Mouse (Mus musculus) CH12.LX (cell line): ENCODE data around the gene Sh2d5. TPM values are rescaled to one million over a fixed set of nuclear protein-coding genes. Genes with fewer than 3 reads are reported as not detected.

Source experiments
- DNase-seq: peaks from one replicate; pipeline ENCODE4 v3.0.0-alpha.2; 2013; ENCODE audit errors: extremely low read depth
- H3K27ac ChIP-seq: 2 replicates; pipeline ENCODE4 v1.5.1; 2012; ENCODE audit warnings: low read depth, mild to moderate bottlenecking, control low read depth, moderate library complexity; ENCODE audit not compliant: insufficient read depth
- H3K27me3 ChIP-seq: replicated peaks from 2 replicates; pipeline ENCODE3; 2012; ENCODE audit warnings: inconsistent platforms
- H3K36me3 ChIP-seq, 2 experiments: replicated peaks in 1 of 2; 2 replicates each; pipeline versions ENCODE3 to v1.6.1; 2012; ENCODE audit warnings: inconsistent platforms in 1 of 2, low read length in 1 of 2, mild to moderate bottlenecking in 1 of 2, mixed read lengths in 1 of 2, moderate library complexity in 1 of 2; ENCODE audit not compliant: control insufficient read depth in 1 of 2, insufficient read depth in 1 of 2
- H3K4me1 ChIP-seq, 2 experiments: 2 replicates each; pipeline ENCODE4 v1.6.1; 2012; ENCODE audit warnings: inconsistent platforms in 1 of 2, moderate library complexity in 1 of 2; ENCODE audit not compliant: insufficient read depth in 2 of 2, control insufficient read depth in 1 of 2
- H3K4me2 ChIP-seq: 2 replicates; pipeline ENCODE4 v1.6.1; 2012; ENCODE audit warnings: low read depth, mild to moderate bottlenecking, control low read depth; ENCODE audit not compliant: poor library complexity, insufficient read depth, severe bottlenecking
- H3K4me3 ChIP-seq, 3 experiments: fragments of 150-350 bp in 1 of 3; sonication (generic) in 1 of 3; replicated peaks in 1 of 3; 2 replicates each; pipeline versions ENCODE3 to v1.5.1; 2011 to 2012; ENCODE audit warnings: low read depth in 2 of 3, low read length in 2 of 3, mild to moderate bottlenecking in 2 of 3, moderate library complexity in 2 of 3, control low read depth in 1 of 3, improper control_type of control experiment in 1 of 3, inconsistent platforms in 1 of 3, mixed read lengths in 1 of 3; ENCODE audit not compliant: poor library complexity in 1 of 3
- H3K79me2 ChIP-seq: replicated peaks from 2 replicates; pipeline ENCODE4 v1.6.1; 2012; ENCODE audit warnings: mild to moderate bottlenecking, moderate library complexity; ENCODE audit not compliant: control insufficient read depth, poor library complexity, insufficient read depth, severe bottlenecking; ENCODE audit errors: extremely low read depth
- H3K9ac ChIP-seq: 2 replicates; pipeline ENCODE4 v1.6.1; 2012; ENCODE audit warnings: low read depth, mild to moderate bottlenecking, control low read depth, moderate library complexity; ENCODE audit not compliant: insufficient read depth
- H3K9me3 ChIP-seq: replicated peaks from 2 replicates; pipeline ENCODE3; 2012; ENCODE audit warnings: low read length, inconsistent platforms, mixed read lengths
- BHLHE40 ChIP-seq: IDR thresholded peaks from 2 replicates; pipeline ENCODE4 v1.6.1; 2011; ENCODE audit warnings: mild to moderate bottlenecking, low read depth, low read length, improper control_type of control experiment
- CHD1 ChIP-seq: IDR thresholded peaks from 2 replicates; pipeline ENCODE4 v1.6.1; 2012; ENCODE audit warnings: low read depth, low read length, improper control_type of control experiment, inconsistent platforms
- CTCF ChIP-seq, 2 experiments: IDR thresholded peaks in 1 of 2; conservative IDR thresholded peaks in 1 of 2; 2 replicates each; pipeline ENCODE4 v1.5.1; 2011 to 2012; ENCODE audit warnings: low read depth in 2 of 2, low read length in 2 of 2, improper control_type of control experiment in 1 of 2, inconsistent platforms in 1 of 2, mild to moderate bottlenecking in 1 of 2, moderate library complexity in 1 of 2
- IRF4 ChIP-seq: IDR thresholded peaks from 2 replicates; pipeline ENCODE4 v1.6.1; 2014; ENCODE audit warnings: low read depth, mild to moderate bottlenecking, inconsistent platforms, low read length, improper control_type of control experiment
- JUND ChIP-seq: conservative IDR thresholded peaks from 2 replicates; pipeline ENCODE4 v1.6.1; 2011; ENCODE audit warnings: low read depth, low read length, improper control_type of control experiment
- KAT2A ChIP-seq: IDR thresholded peaks from 2 replicates; pipeline ENCODE4 v1.6.1; 2012; ENCODE audit warnings: low read length, improper control_type of control experiment, inconsistent platforms; ENCODE audit not compliant: insufficient replicate concordance
- MAFK ChIP-seq: IDR thresholded peaks from 2 replicates; pipeline ENCODE4 v1.6.1; 2011; ENCODE audit warnings: low read length, improper control_type of control experiment; ENCODE audit not compliant: insufficient replicate concordance
- MAX ChIP-seq: IDR thresholded peaks from 2 replicates; pipeline ENCODE4 v1.6.1; 2011; ENCODE audit warnings: low read length, improper control_type of control experiment
- MAZ ChIP-seq: IDR thresholded peaks from 2 replicates; pipeline ENCODE4 v1.6.1; 2012; ENCODE audit warnings: low read depth, mild to moderate bottlenecking, inconsistent platforms, low read length, improper control_type of control experiment, moderate library complexity
- MXI1 ChIP-seq: IDR thresholded peaks from 2 replicates; pipeline ENCODE4 v1.6.1; 2011; ENCODE audit warnings: mild to moderate bottlenecking, low read depth, low read length, improper control_type of control experiment
- MYC ChIP-seq: IDR thresholded peaks from 2 replicates; pipeline ENCODE4 v1.6.1; 2011; ENCODE audit warnings: low read depth, mild to moderate bottlenecking, improper control_type of control experiment, low read length
- NRF1 ChIP-seq: IDR thresholded peaks from 2 replicates; pipeline ENCODE4 v1.6.1; 2014; ENCODE audit warnings: low read depth, mild to moderate bottlenecking, inconsistent platforms, low read length, improper control_type of control experiment, moderate library complexity
- PAX5 ChIP-seq: IDR thresholded peaks from 2 replicates; pipeline ENCODE4 v1.6.1; 2012; ENCODE audit warnings: low read length, inconsistent platforms, mixed read lengths
- POLR2AphosphoS2 ChIP-seq: IDR thresholded peaks from 2 replicates; pipeline ENCODE4 v1.6.1; 2011; ENCODE audit warnings: low read depth, low read length, improper control_type of control experiment
- RAD21 ChIP-seq: IDR thresholded peaks from 2 replicates; pipeline ENCODE4 v1.6.1; 2011; ENCODE audit warnings: low read depth, mild to moderate bottlenecking, low read length, improper control_type of control experiment, moderate library complexity
- RCOR1 ChIP-seq: conservative IDR thresholded peaks from 2 replicates; pipeline ENCODE4 v1.6.1; 2012; ENCODE audit warnings: low read depth, mild to moderate bottlenecking, inconsistent platforms, low read length, improper control_type of control experiment
- SIN3A ChIP-seq: IDR thresholded peaks from 2 replicates; pipeline ENCODE4 v1.6.1; 2012; ENCODE audit warnings: low read length, improper control_type of control experiment, inconsistent platforms
- SMC3 ChIP-seq: IDR thresholded peaks from 2 replicates; pipeline ENCODE4 v1.6.1; 2011; ENCODE audit warnings: low read depth, low read length, improper control_type of control experiment
- TCF12 ChIP-seq: IDR thresholded peaks from 2 replicates; pipeline ENCODE4 v1.6.1; 2014; ENCODE audit warnings: low read depth, mild to moderate bottlenecking, inconsistent platforms, low read length, improper control_type of control experiment
- UBTF ChIP-seq: IDR thresholded peaks from 2 replicates; pipeline ENCODE4 v1.6.1; 2012; ENCODE audit warnings: low read depth, mild to moderate bottlenecking, inconsistent platforms, low read length, improper control_type of control experiment, moderate library complexity
- ZC3H11A ChIP-seq: IDR thresholded peaks from 2 replicates; pipeline ENCODE4 v1.6.1; 2012; ENCODE audit warnings: low read depth, mild to moderate bottlenecking, inconsistent platforms, low read length, improper control_type of control experiment
- ZNF384 ChIP-seq: IDR thresholded peaks from 2 replicates; pipeline ENCODE4 v1.6.1; 2012; ENCODE audit warnings: low read depth, low read length, improper control_type of control experiment, inconsistent platforms
- dilution Hi-C: fragments of 300-500 bp; cut with MboI; formaldehyde crosslinking; loops from 2 replicates; pipeline ENCODE4 v1.14.3; 2020; ENCODE audit warnings: low sequenced_read_pairs; ENCODE audit not compliant: extremely low pct_unique_long_range_greater_than_20kb, extremely low pct_ligation_motif_present
- in situ Hi-C: fragments of 300-500 bp; cut with MboI; formaldehyde crosslinking; loops from 3 replicates; pipeline ENCODE4 v1.14.3; 2019; ENCODE audit warnings: low sequenced_read_pairs, low pct_ligation_motif_present, low pct_unique_long_range_greater_than_20kb, mixed read lengths
- polyA plus RNA-seq: library from polyadenylated mRNA; unstranded; fragments of >175 nt; gene quantifications from 2 replicates; pipeline ENCODE4 v1.2.1, GENCODE M21; 2012; ENCODE audit warnings: low read depth; ENCODE audit not compliant: insufficient read length
- total RNA-seq, 2 experiments: library from RNA; depleted of rRNA; stranded (reverse); fragments of 300-350 nt in 1 of 2; fragments of >200 nt in 1 of 2; gene quantifications; 2 replicates each; pipeline ENCODE4 v1.2.3; 2012 to 2014

Sh2d5 gene
- total and polyA plus RNA-seq, 3 experiments = 0.24 to 0.68 (median 0.57) TPM

DNA sequence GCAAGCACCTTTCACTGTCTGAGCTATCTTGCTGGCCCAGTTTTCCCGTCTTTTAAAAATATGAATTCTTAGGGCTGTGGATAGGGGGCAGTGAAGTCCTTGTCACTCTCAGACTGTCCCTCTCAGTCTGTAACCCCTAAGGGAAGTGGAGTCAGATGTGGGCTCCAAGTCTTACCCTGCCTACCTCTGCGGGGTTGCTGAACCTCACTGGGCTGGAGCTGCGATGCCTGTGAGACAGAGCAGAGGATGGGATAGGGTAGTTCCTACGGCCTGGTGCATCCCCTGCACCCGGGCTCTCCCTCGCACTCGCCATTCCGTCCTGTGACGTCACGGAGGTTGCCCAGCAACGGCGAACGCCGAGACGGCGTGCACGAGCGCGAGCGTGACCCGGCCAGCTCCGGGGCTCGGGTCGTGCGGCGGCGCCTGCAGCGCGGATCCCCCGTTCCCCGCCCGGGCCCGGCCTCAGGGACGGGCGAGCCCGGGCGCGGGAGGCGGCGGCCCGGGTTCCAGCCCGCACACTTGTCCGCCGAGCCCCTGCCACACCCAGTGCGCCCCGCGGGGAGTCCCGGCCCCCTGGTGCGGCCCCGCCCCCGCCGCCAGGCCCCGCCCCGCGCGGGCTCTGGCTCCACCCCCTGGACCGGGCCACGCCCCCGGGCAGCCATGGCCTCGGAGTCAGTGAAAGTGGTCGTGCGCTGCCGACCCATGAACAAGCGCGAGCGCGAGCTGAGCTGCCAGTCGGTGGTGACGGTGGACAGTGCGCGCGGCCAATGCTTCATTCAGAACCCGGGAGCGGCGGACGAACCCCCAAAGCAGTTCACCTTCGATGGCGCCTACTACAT is 11.9 kb downstream of the Sh2d5 start:
- in situ Hi-C loops = no loop called here
- no peaks in the 10 kb centered on the region for H3K79me2 ChIP-seq
- peaks cover 3% of the 10 kb centered on the region for H3K9me3 ChIP-seq
- peaks cover 27% of the 10 kb centered on the region for H3K27me3 ChIP-seq
- no peak for TF ChIP-seq MAFK
- peak in 1 of 2 experiments; percentile 49; a peak in 2 of 4 replicates for TF ChIP-seq CTCF (conservative IDR thresholded peaks at IDR 0.05 in 1 of 2, IDR thresholded peaks at IDR 0.05 in 1 of 2; ENCODE audit: low read depth in 2 of 2, low read length in 2 of 2)
- TF ChIP-seq BHLHE40 = peak; percentile 80
- TF ChIP-seq MAZ = no peak
- TF ChIP-seq RAD21 = peak; percentile 10
- peak; percentile 67 for TF ChIP-seq SIN3A
- peak; percentile 97 for TF ChIP-seq MXI1
- TF ChIP-seq TCF12 = peak; percentile 9; the same call in 1 of the 2 replicates
- TF ChIP-seq MAX = peak; percentile 16; the same call in 1 of the 2 replicates
- no peak overlapping the region for H3K9ac ChIP-seq
- peak; percentile 63 for DNase-seq
- dilution Hi-C loops = no loop called here
- peak overlapping the region; percentile 82 for H3K4me2 ChIP-seq
- H3K36me3 ChIP-seq = peaks cover 5 to 33% of the 10 kb centered on the region in 2 experiments
- H3K4me3 ChIP-seq = peak overlapping the region; percentile 34 to 54 (median 49)
- H3K27ac ChIP-seq = no peak overlapping the region
- no peaks in the 10 kb centered on the region; a peak in 1 of 4 replicates for H3K4me1 ChIP-seq

GRCm38 (mm10) chr4:138267869-138268268 is 17.7 kb downstream of the Sh2d5 start:
- in situ Hi-C loops (no loop called here), dilution Hi-C loops (no loop called here)
- Histone ChIP-seq H3K27ac (no peak overlapping the region), H3K4me2 (no peak overlapping the region), H3K9ac (no peak overlapping the region), H3K36me3 (no peaks in the 10 kb centered on the region), H3K27me3 (peaks cover 64% of the 10 kb centered on the region), H3K9me3 (peaks cover 14% of the 10 kb centered on the region), H3K4me1 (no peaks in the 10 kb centered on the region), H3K79me2 (no peaks in the 10 kb centered on the region), H3K4me3 (no peak overlapping the region)
- TF ChIP-seq NRF1 = no peak
- no peak for TF ChIP-seq CHD1
- TF ChIP-seq ZC3H11A = no peak
- TF ChIP-seq MAZ = no peak
- TF ChIP-seq PAX5 = no peak
- no peak for TF ChIP-seq POLR2AphosphoS2
- TF ChIP-seq MYC = no peak
- TF ChIP-seq ZNF384 = no peak
- TF ChIP-seq MAX = no peak
- no peak for TF ChIP-seq SMC3
- no peak for TF ChIP-seq JUND
- TF ChIP-seq IRF4 = no peak
- TF ChIP-seq KAT2A = no peak
- no peak for TF ChIP-seq RCOR1
- TF ChIP-seq UBTF = no peak
- DNase-seq = no peak
